Mouse (Mus musculus): ENCODE results near the gene Prkca. TPM values are rescaled to one million over a fixed set of nuclear protein-coding genes. Genes with fewer than 3 reads are reported as not detected.

Gene Prkca
- total RNA-seq, 1 experiment from 2014 or later, result 10.1 TPM

DNA sequence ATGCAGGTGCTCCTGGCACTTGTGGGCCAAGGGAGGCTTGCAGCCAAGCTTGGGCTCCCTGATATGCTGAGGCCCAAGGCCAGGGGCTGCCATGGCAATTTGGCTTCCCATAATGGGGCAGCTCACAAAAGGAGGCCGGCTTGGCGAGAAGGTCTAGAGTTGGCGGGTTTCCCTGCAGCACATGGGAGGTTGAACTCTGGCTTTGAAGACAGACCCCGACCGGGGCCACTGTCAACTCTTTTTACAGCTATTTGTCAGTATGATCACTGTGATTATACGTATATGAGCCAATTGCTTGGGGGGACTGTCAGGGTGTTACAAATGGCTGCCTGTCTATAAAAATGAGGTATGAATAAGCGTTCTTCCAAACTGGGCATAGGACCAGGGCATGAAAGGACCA lies 378.3 kb downstream of the Prkca start:
- no peak for ATAC-seq (ENCODE audit: extremely low read depth, insufficient number of reproducible peaks, low FRiP score, poor library complexity, severe bottlenecking)

DNA sequence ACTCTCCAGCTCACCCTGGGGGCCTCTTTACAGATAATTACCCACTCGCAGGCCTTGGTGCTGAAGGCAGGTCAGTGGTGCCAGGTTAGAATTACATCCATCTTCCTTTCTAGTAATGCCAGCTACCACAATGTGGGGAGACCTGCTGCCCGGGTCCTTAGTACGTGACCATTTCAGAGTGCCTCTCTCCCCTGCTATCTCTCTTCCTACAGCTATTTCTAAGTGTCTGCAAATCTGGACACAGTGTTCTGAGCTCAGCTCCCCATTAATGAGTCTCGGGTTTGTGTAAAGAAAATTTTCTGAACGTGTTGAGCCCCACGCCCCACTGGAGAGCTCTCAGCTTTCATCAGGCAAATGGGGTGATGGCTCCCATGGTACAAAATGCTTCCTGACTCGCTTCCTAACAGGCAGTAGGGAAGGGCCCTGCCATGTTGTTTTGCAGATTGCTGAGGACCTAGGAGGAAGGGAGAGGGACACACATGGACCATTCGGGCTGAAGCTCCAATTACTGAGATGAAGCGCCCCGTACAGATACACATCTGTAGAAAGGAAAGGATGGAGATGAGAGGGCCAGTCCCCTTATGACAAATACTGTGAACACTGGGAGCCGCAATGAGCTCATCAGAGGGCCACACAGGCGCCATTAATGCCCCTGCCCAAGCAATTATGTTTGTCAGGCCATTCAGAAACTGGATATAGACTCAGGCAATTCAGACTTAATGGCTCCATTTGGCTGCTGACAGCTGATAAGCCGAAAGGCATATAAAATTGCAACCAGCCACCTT lies 386.0 kb downstream of the Prkca start:
- no peak for ATAC-seq (ENCODE audit: extremely low read depth, insufficient number of reproducible peaks, low FRiP score, poor library complexity, severe bottlenecking)

DNA sequence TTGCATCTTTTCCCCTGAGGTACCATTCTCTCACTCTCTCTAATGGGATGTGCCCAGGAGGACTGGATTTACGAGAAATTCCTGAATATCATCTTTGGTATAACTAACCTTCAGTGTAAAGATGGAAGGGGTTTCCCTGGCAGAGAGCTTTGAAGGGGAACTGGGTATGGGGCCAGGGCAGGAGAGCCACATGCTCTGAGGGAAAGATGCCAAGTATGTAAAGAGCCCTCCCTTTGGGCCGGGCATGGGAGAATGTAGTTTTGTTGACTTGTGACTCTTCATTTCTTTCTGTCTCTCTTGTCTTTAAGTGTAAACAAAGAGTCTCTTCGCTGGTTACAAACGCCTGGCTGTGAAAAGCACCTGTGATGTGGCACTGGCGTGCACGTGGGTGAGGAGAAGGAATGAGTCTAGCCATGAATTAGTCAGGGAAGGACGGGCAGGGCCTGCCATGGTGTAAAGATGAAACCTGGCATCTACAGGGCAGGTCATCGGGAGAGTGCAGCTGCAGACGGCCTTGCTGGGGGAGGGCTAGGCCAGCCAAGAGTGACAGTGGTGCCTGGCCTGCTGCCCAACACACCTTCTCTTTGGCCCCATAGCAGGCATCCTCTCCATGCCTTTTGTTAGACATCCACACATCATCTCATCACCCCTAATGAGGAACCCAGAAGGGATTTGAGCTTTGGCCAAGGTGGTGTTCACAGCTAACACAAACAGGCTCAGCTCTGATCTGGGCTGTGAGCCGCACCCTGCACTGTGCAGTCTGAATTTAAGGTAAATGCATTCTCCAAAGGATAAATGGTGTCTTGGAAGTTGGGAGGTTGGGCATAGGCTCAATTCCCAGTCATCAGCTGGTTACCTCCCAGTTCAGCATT lies 388.3 kb downstream of the Prkca start:
- no peak for ATAC-seq (ENCODE audit: extremely low read depth, insufficient number of reproducible peaks, low FRiP score, poor library complexity, severe bottlenecking)

DNA sequence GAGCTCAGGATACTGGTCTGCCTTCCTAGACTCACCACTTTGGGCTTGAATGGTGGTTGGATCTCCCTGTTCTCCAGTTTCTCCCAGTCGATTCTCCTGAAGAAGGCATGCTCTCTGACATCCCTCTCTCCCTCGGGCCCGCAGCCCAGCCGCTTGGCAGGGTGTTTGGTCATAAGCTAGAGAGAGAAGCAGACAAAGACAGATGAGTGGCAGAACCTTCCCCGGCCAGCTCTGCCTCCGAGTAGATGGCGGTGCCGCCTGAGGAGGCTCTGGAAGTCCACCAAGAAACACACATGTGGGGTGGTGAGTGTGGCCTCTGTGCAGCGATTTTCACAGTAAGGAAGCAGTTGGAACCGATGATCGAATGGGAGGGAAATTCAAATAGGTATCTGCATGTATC lies 392.3 kb downstream of the Prkca start:
- no peak for ATAC-seq (ENCODE audit: extremely low read depth, insufficient number of reproducible peaks, low FRiP score, poor library complexity, severe bottlenecking)

DNA sequence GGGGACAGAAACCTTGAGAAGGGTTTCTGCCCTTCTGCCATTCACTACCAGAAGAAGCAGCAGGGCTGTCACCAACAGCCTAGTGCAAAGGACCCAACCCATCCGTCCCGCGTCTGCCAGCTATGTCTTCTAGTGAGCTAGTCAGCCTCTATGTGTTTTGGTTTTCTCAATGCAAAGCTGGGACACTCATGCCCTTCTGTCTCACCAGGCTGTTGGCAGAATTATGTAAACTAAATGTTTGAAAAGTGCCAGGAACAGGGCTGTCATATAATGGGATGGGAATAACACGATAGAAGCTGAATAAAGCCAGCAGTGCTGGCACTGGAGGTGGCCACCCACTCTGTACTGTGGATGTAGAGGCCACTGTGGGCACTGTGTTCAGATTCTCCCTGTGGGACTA lies 393.1 kb downstream of the Prkca start:
- ATAC-seq (ENCODE audit: extremely low read depth, insufficient number of reproducible peaks, low FRiP score, poor library complexity, severe bottlenecking), result no peak

DNA sequence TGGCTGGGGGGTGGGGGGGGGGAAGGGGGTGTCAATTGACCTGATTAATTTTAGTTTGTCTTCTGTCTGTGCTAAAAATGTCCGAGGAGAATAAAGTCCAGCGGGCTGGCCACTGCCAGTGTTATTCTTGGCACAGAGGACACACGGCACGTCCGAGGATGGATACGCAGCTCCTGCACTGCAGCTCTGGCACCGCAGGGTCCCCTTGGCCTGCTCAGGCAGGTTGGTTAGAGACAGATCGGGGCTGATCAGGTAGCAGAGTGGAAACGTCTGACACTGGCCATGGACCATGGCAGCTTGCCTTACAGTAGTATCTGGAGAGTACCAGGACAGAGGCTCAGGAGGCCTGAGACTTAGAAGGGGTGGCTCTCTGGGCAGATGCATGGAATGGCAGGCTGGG lies 393.5 kb downstream of the Prkca start:
- ATAC-seq (ENCODE audit: extremely low read depth, insufficient number of reproducible peaks, low FRiP score, poor library complexity, severe bottlenecking), result no peak

DNA sequence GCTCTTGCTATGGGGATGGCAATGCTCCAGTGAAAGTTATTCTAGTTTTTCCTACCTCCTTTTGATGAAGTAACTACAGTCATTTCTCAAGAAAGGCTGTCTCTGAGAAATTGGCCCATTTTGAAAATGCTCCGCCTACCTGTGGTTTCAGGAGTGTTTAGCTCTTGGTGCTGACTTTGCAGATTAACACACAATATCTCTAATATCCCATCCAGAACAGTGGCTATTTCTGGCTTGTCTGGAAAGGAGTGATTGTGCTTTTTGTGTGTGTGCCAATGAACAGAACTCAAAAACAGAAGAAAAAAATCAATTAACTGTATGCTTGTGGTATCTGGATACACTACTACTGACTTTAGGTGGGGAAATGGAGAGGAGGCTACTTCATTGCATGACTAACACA lies 395.8 kb downstream of the Prkca start:
- no peak for ATAC-seq (ENCODE audit: extremely low read depth, insufficient number of reproducible peaks, low FRiP score, poor library complexity, severe bottlenecking)

DNA sequence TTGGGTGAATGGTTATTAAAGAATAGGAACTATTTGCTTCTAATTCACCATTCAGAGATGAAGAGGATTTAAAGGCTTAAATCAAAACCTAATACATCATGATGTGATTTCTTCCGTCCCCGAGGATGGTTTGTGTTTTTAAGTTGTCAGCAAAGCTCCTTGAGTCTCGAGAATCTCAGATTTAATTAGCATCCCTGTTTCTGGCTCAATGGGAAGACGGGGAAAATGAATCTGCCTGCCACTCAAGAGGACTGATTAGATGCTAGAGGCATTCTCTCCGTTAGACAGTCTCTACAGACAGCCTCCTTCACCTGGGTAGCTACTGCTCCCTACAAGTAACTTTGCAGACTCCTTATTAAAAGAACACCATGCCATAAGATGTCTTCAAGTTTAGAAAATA lies 396.9 kb downstream of the Prkca start:
- ATAC-seq (ENCODE audit: extremely low read depth, insufficient number of reproducible peaks, low FRiP score, poor library complexity, severe bottlenecking), result no peak

DNA sequence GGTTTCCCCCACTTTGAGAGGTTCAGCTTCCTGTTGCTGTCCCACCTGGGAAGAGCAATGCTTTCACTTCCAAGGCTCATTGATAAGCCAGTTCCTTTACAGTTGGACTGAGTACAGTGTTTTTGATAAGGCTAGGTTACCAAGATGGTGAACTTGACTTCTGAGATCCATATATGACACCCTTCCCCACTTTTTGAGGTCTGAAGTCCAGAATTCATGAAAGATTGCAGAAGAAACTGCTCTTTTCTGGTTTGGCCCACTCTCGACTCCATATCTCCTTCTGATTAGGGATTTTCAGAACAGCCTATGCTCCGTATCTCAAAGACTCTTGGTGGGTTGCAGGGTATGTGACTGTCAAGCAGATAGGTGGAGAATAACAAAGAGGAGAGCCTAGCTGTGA lies 406.8 kb downstream of the Prkca start:
- no peak for ATAC-seq (ENCODE audit: extremely low read depth, insufficient number of reproducible peaks, low FRiP score, poor library complexity, severe bottlenecking)

DNA sequence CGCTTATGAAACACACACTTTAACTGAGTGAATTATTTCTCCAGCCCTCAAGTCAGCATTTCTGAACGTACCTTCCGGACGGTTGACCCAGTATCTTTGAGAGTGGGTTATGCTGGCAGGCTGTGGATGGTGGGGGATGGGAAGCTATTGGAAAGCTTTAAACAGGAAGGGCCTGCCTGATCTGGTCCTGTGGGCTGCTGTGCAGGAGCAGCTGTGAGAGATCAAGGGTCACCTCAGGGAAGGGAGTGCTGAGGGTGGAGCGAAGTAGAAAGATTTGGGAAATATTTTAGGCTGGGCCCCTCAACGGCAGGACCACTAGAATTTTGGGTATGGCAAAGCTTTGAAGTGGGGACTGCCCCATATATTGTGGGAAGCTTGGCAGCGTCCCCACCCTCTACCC lies 412.0 kb downstream of the Prkca start:
- ATAC-seq (ENCODE audit: extremely low read depth, insufficient number of reproducible peaks, low FRiP score, poor library complexity, severe bottlenecking), result no peak

DNA sequence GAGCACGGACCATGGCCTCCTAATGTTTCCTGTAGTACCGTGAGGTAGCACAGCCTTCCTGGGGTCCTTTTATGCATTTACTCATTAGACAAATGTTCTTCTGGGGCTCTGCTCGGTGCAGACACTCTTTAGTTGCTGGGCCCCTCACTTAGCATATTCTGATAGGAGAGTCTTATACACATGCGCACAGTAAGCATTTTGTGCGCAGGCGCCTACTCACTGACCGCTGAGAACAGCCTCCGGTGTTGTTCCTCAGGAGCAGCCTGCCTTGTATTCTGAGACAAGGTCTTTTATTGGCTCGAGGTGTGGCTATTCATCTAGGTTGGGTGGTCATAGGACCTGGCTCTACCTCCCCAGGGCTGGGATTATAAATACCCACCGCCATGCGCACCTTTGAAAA lies 412.4 kb downstream of the Prkca start:
- ATAC-seq (ENCODE audit: extremely low read depth, insufficient number of reproducible peaks, low FRiP score, poor library complexity, severe bottlenecking), result no peak

DNA sequence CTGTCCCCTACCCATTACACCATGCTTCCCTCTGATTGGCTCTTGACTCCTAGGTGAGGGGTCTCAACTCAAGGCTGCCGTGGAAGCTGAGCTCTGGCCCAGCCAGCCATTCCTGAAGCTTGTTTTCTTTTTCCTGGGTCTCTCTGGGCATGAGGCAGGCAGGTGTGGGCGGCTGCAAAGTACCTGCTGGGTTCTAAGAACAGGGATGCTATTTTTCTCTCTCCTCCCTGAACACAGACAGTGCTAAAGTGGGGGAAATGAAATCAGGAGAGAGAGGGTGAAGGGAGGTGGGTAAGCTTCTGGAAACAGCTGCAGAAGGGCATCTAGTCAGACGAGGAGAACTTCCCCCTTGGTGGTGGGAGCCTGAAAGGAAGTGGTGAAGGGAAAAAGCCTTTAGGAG lies 414.0 kb downstream of the Prkca start:
- no peak for ATAC-seq (ENCODE audit: extremely low read depth, insufficient number of reproducible peaks, low FRiP score, poor library complexity, severe bottlenecking)

DNA sequence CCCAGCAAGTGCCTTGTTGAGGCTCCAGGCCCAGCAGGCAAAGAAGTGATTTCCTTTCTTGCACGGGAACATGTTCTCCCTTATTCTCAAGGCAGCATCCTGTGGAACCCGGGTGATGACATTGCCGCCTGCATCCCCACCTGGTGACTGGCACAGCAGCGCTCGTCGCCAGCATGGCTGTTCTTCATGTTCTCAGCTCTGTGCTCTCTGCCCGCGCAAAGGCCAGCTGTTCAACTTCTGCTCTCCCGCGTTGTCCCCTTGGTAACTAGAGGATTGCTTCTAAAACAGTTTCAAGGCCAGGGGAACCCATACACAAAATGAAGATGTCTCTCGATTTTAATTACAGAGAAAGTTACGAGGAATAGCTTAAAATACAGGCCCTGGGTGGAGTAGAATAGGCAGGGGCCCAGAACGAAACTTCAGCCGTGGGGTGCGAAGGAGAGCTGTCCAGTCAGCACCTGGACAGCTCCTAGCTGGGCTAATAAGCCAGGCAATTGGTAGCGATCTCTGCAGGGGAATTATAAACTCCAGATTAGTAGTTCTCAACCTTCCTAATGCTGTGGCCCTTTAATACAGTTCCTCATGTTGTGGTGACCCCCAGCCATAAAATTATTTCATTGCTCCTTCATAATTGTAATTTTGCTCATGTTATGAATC lies 423.7 kb downstream of the Prkca start:
- ATAC-seq (ENCODE audit: extremely low read depth, insufficient number of reproducible peaks, low FRiP score, poor library complexity, severe bottlenecking), result no peak

DNA sequence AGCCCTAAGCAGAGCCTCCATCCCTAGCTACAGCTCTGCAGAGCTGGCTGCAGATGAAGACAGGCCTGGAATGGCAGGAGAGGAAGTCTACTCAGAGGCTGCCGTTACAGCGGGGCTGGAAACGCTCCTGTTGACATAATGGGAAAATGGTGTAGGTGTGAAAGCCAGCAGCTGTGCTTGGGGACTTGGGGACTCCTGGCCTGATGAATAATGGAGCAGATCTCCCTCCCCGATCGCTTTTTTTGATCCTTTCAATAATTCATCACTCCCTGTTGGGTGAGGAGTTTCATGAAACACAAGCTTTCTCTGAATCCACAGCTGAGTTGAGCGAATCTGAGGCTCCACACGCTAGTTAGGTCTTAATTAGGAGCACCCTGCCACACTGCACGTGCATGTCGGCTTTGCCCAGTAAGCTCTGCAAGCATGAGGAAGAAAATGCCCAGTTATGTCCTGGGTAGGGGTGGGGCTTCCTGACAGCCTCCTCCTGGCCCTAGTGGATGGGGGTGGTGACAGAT lies 425.9 kb downstream of the Prkca start:
- no peak for ATAC-seq (ENCODE audit: extremely low read depth, insufficient number of reproducible peaks, low FRiP score, poor library complexity, severe bottlenecking)

DNA sequence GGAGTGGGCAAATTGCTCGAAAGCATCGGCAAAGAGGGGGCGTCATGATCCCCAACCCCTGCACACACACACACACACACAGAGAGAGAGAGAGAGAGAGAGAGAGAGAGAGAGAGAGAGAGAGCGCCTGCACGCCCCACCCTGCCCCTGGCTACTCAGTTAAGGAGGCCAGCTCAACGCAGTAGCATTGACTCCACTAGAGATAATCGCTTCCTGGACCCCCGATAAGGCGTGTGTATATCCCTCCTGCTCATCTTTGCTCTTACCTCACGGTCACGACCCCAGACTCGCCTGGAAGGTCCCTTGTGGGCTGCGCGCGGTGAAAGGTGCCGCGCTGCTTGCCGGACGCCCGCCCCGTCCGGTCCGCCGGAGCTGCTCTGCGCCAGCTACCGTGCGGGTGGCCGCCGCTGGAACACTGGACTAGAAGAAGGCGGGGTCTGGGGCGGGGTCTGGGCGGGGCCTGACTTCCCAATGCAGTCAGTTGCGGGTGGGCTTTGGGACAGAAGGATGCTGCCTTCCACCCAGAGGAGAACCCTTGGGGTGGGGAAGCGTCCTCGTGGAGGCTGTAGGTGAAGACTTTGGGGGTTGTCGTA lies 429.0 kb downstream of the Prkca start, which contains the start of gene Cacng5:
Cacng5 (minus strand) TSS at position 422 of the 593 bp plus-strand sequence.
- no peak for ATAC-seq (ENCODE audit: extremely low read depth, insufficient number of reproducible peaks, low FRiP score, poor library complexity, severe bottlenecking)

DNA sequence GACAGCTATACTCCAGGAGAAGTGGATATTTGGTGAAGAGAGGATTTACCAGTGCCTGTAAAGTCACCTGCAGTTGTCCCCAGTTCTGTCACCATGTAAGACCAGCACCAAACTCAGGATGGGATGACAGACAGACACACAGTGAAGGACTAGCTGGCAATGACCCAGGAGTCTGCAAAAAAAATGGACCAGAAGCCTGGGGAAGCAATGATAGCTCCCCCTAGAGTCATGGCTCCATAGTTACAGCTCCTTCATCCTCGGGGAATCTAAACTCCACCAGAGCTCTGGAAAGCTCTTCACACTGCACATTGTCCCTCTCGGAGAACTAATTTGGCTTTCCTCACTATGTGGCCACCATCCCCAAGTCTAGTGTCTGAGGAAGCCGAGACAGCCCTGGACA lies 430.4 kb downstream of the Prkca start:
- ATAC-seq (ENCODE audit: extremely low read depth, insufficient number of reproducible peaks, low FRiP score, poor library complexity, severe bottlenecking), result no peak

DNA sequence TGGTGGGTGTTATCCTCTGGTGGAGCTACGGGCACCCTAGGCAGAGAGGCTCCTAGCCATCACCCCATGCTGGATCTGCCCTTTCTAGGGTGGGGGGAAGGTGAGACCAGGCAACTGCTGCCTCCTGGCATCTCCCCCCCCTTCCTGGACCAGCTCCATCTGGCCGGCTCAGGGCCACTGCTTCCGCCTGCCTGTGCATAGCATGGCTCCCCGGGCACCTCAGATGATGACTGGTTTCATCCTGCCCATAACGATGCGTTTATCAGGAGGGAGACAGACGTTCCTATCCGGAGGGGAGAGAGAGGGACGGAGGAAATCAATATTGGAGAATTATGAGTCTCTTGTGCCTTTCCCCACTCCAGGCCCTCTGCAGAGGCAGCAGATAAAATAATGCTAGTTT lies 438.4 kb downstream of the Prkca start:
- no peak for ATAC-seq (ENCODE audit: extremely low read depth, insufficient number of reproducible peaks, low FRiP score, poor library complexity, severe bottlenecking)

DNA sequence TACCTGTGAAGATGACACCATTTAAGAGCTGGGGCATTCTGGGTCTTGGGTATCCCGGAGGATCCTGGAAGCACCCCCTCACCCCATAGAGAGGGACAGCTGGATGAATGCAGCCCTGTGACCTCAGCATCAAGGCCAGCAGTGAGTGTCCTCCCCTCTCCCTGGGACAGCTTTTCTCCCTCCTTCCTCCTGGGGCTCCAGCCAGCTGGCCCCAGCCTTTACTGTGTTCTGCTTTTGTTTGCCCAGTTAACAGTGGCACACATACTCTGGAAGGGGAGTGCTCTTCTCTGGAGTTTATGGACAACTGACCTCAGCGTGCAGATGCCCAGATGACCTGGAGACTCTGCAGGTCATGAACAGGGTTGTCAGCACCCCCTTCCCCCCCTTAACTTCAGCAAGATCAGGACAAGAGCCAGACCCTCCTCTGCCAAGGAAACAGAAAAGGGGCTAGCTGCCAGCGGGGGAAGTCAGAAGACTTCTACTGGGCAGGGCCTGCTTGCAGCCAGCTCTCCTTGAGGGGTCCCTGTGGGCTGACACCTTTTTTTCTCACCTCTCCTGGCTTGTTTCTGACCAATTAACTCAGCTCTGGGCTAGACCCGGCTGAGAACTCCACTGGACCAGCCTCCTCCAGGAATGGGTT lies 439.6 kb downstream of the Prkca start:
- no peak for ATAC-seq (ENCODE audit: extremely low read depth, insufficient number of reproducible peaks, low FRiP score, poor library complexity, severe bottlenecking)

DNA sequence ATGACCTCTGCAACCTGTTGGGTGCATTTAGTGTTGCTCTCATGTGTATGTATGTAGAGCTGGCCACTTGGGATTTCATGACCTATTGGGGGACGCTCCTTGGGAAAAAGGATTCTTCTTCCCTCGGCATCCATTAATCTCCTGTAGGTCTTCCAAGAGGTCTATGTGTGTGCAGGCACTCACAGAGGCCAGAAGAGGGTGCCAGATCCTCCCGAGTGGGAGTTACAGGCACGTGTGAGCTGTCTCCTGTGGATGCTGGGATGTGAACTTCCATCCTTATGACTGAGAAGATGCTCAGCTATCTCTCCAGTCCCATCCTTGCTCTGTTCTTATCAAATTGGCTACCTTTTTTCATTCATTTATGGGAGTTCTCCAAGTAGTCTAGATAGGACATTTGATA lies 443.3 kb downstream of the Prkca start:
- ATAC-seq (ENCODE audit: extremely low read depth, insufficient number of reproducible peaks, low FRiP score, poor library complexity, severe bottlenecking), result no peak

Measured in neutrophil, adult 5-6 weeks (primary cell).